Mouse (Mus musculus): ENCODE measurements around the gene Foxp1.

Gene Foxp1

GRCm38 (mm10) chr6:99200656-99201055 lies 321.9 kb downstream of the Foxp1 start:
- no peak for DNase-seq

GRCm38 (mm10) chr6:99199277-99199676 lies 323.2 kb downstream of the Foxp1 start:
- no peak for DNase-seq

GRCm38 (mm10) chr6:99193697-99194096 lies 328.8 kb downstream of the Foxp1 start:
- peak; percentile 24 for DNase-seq

GRCm38 (mm10) chr6:99191636-99192137 lies 330.8 kb downstream of the Foxp1 start:
- no peak for DNase-seq

GRCm38 (mm10) chr6:99191041-99191635 lies 331.4 kb downstream of the Foxp1 start:
- DNase-seq, result no peak

GRCm38 (mm10) chr6:99189967-99190366 lies 332.6 kb downstream of the Foxp1 start:
- DNase-seq, result no peak

- no peak for DNase-seq
Measured at GRCm38 (mm10) chr6:99188366-99189216, 333.9 kb downstream of the Foxp1 start.

GRCm38 (mm10) chr6:99187914-99188313 lies 334.6 kb downstream of the Foxp1 start:
- DNase-seq, result no peak

- DNase-seq, result no peak
Measured at GRCm38 (mm10) chr6:99187415-99187814, 335.1 kb downstream of the Foxp1 start.

GRCm38 (mm10) chr6:99186569-99186968 lies 336.0 kb downstream of the Foxp1 start:
- DNase-seq, result no peak

- DNase-seq, result no peak
Measured at GRCm38 (mm10) chr6:99185797-99186196, 336.7 kb downstream of the Foxp1 start.

- DNase-seq, result no peak
Measured at GRCm38 (mm10) chr6:99184051-99184450, 338.5 kb downstream of the Foxp1 start.

GRCm38 (mm10) chr6:99182777-99183176 lies 339.7 kb downstream of the Foxp1 start:
- DNase-seq, result no peak

GRCm38 (mm10) chr6:99176216-99176615 lies 346.3 kb downstream of the Foxp1 start:
- no peak for DNase-seq

- DNase-seq, result no peak
Measured at GRCm38 (mm10) chr6:99175377-99175776, 347.1 kb downstream of the Foxp1 start.

- DNase-seq, result no peak
Measured at GRCm38 (mm10) chr6:99173902-99174210, 348.7 kb downstream of the Foxp1 start.

- no peak for DNase-seq
Measured at GRCm38 (mm10) chr6:99173066-99173901, 349.2 kb downstream of the Foxp1 start.

GRCm38 (mm10) chr6:99172589-99172986 lies 349.9 kb downstream of the Foxp1 start:
- no peak for DNase-seq

- no peak for DNase-seq
Measured at GRCm38 (mm10) chr6:99171901-99172588, 350.5 kb downstream of the Foxp1 start.

GRCm38 (mm10) chr6:99171281-99171825 lies 351.2 kb downstream of the Foxp1 start:
- no peak for DNase-seq

GRCm38 (mm10) chr6:99168727-99169126 lies 353.8 kb downstream of the Foxp1 start:
- DNase-seq, result no peak

- DNase-seq, result no peak
Measured at GRCm38 (mm10) chr6:99167001-99167400, 355.5 kb downstream of the Foxp1 start.

- no peak for DNase-seq
Measured at GRCm38 (mm10) chr6:99166169-99166568, 356.4 kb downstream of the Foxp1 start.
